8 mouse cellular contexts compared by ENCODE assay signal in the genomic region with DNA sequence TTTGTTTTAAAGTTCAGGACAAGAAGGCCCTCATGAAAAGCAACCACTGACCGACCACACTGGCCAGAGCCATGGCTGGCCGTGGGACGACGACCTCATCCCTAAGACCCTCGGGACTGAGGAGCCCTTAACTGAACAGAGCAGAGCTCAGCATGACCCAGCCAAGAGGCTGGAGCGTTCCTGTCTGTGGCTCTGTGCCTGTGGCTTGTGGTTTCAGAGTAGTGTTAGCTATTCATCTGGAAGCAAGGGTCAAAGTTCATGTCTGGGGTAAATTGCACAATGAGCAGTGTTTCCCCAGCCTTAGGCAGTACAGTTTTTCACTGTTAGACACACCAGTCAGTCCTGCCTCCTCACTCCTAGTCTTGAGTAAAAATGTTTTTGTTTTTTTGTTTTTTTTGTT. TPM values are rescaled to one million over a fixed set of nuclear protein-coding genes. Genes with fewer than 3 reads are reported as not detected.
A peak's percentile ranks its signal among the peaks of the same experiment; 100 is the strongest.
DNase-seq lines count a peak whose midpoint lies in the region; ATAC-seq and TF ChIP-seq lines count a peak whose summit lies in the region.

No protein-coding gene starts in this region.

- H3K27ac ChIP-seq in bone marrow, adult 2 months (ENCODE audit: control insufficient read depth, insufficient read depth, low read depth, low read length, poor library complexity), result no peak overlapping the region
- no peak overlapping the region for H3K27ac ChIP-seq in kidney, postnatal 0 days

- no peaks in the 10 kb centered on the region for H3K4me1 ChIP-seq in bone marrow, adult 2 months (ENCODE audit: control insufficient read depth, insufficient read depth, low read length)
- peaks cover 15% of the 10 kb centered on the region; the same call in 1 of the 2 replicates for H3K4me1 ChIP-seq in kidney, postnatal 0 days (replicated peaks; ENCODE audit: insufficient read depth, low read length)

- H3K9me3 ChIP-seq in kidney, postnatal 0 days (replicated peaks; ENCODE audit: low read length), result no peaks in the 10 kb centered on the region

- intact Hi-C loops in heart, postnatal 25 days (cut with DNase I), result loop anchor here (5.0 to 10.0 kb wide), 2 partner anchors 95 to 228 kb away; no protein-coding TSS in a partner anchor
- intact Hi-C loops in left cerebral cortex, postnatal 14 days (cut with DNase I), result loop anchor here (10.0 kb wide), 1 partner anchor 148 kb away; no protein-coding TSS in a partner anchor

- peak; percentile 58 for DNase-seq in heart, adult 8-10 months (ENCODE audit: low spot score)
- DNase-seq in heart, postnatal 25 days (ENCODE audit: low spot score), result no peak
- DNase-seq in kidney, postnatal 0 days (ENCODE audit: low spot score), result peak; percentile 64
- peak; percentile 46 to 51 for DNase-seq in lung, postnatal 4 days
- DNase-seq in right cerebral cortex, postnatal 10 days (ENCODE audit: low spot score in 2 of 2), result no peak
- DNase-seq in spleen, postnatal 14 days (ENCODE audit: low spot score in 2 of 2), result no peak
- no peak for DNase-seq in left cerebral cortex, postnatal 14 days (ENCODE audit: low spot score in 2 of 2)

- 0 out of 2 replicates have a peak, but pooled peaks have one; percentile 11 for TF ChIP-seq POLR2A in bone marrow, adult 2 months (IDR thresholded peaks at IDR 0.05; ENCODE audit: borderline replicate concordance, control insufficient read depth, low read depth, low read length)

- H3K36me3 ChIP-seq in kidney, postnatal 0 days (ENCODE audit: insufficient read depth, low read length), result 0 out of 2 replicates have a peak, but pooled peaks cover 6% of the 10 kb centered on the region

- no peak overlapping the region for H3K4me2 ChIP-seq in kidney, postnatal 0 days (ENCODE audit: low read length)

- 20% methylated on average over 6 of the region's 6 CpGs for WGBS in bone marrow, adult 2 months
- WGBS in kidney, postnatal 0 days, result 33% methylated on average over 6 of the region's 6 CpGs

- TF ChIP-seq CTCF in bone marrow, adult 2 months (IDR thresholded peaks at IDR 0.05; ENCODE audit: control insufficient read depth, insufficient read depth, low read length), result no peak
- no peak for TF ChIP-seq CTCF in kidney, postnatal 0 days (IDR thresholded peaks at IDR 0.05; ENCODE audit: low read depth)

- no peak overlapping the region for H3K4me3 ChIP-seq in bone marrow, adult 2 months (replicated peaks; ENCODE audit: control insufficient read depth, low read depth, low read length)
- H3K4me3 ChIP-seq in kidney, postnatal 0 days (replicated peaks; ENCODE audit: low read depth, low read length), result no peak overlapping the region

- ATAC-seq in kidney, postnatal 0 days (replicated peaks; ENCODE audit: low FRiP score, low read depth), result peak; percentile 52; the same call in 1 of the 2 replicates

- no peaks in the 10 kb centered on the region for H3K27me3 ChIP-seq in kidney, postnatal 0 days (ENCODE audit: insufficient read depth, low read length)

- H3K9ac ChIP-seq in kidney, postnatal 0 days (ENCODE audit: low read depth, low read length), result no peak overlapping the region

RNA-seq across cellular contexts. Expression of gene H1fx, which starts 11.3 kb away (rescaled TPM):
- total RNA-seq in heart, adult 8-10 months (2022), result 1 to 10 TPM in 2 of 4 experiments, under 1 TPM in 2; 0.80 to 1.4 (median 1.2) TPM
- total RNA-seq in heart, postnatal 25 days (2021), result 1 to 10 TPM; 1.7 to 2.7 TPM
- 4.6 and 4.8 TPM in 2 replicates for polyA plus RNA-seq in bone marrow, adult 2 months (2011; ENCODE audit: insufficient read depth, insufficient read length, low replicate concordance, missing spikeins)
- 39.4 and 72.1 TPM in 2 replicates for polyA plus RNA-seq in kidney, postnatal 0 days (2015; fragmentation: Nextera tagmentation; extraction: Ambion mirVana)
- total RNA-seq in left cerebral cortex, postnatal 14 days (2021), result 10 to 100 TPM; 61.9 to 84.0 TPM

RNA-seq across cellular contexts. Expression of gene Rab7, which starts 52.3 kb away (rescaled TPM):
- total RNA-seq in heart, adult 8-10 months (2022), result 100 to 1,000 TPM; 276 to 300 (median 281) TPM
- total RNA-seq in heart, postnatal 25 days (2021), result 100 to 1,000 TPM; 292 to 305 TPM
- polyA plus RNA-seq in bone marrow, adult 2 months (2011; ENCODE audit: insufficient read depth, insufficient read length, low replicate concordance, missing spikeins), result 49.6 and 72.1 TPM in 2 replicates
- polyA plus RNA-seq in kidney, postnatal 0 days (2015; fragmentation: Nextera tagmentation; extraction: Ambion mirVana), result 238 and 244 TPM in 2 replicates
- total RNA-seq in left cerebral cortex, postnatal 14 days (2021), result 100 to 1,000 TPM; 319 to 329 TPM

Comparison
In these comparisons a context has a peak if more than half of its experiments do, and no peak if none do; other contexts are left out.
1. DNase-seq: peak in heart, adult 8-10 months (single experiment), kidney, postnatal 0 days (single experiment) and lung, postnatal 4 days (2 of 2); none in heart, postnatal 25 days (single experiment), right cerebral cortex, postnatal 10 days (0 of 2), spleen, postnatal 14 days (0 of 2) and left cerebral cortex, postnatal 14 days (0 of 2).
2. RNA of gene H1fx, which starts 11.3 kb away (total RNA-seq): 61.9 to 84.0 TPM in left cerebral cortex, postnatal 14 days; 1.7 to 2.7 TPM in heart, postnatal 25 days and 0.80 to 1.4 TPM in heart, adult 8-10 months; every median in the first group is over 10 times any median in the second.